Mouse (Mus musculus) lung, embryonic 14.5 days (tissue): Measurements from ENCODE around the gene Iqce. TPM values are rescaled to one million over a fixed set of nuclear protein-coding genes. Genes with fewer than 3 reads are reported as not detected.
A peak's percentile ranks its signal among the peaks of the same experiment; 100 is the strongest.

ENCODE experiments used
- ATAC-seq: fragments of 200-750 bp; cut with Nextera tagmentation; 2 replicates; pipeline ENCODE4 v1.8.0; 2017; ENCODE audit warnings: mild to moderate bottlenecking, moderate TSS enrichment, moderate library complexity; ENCODE audit not compliant: insufficient read depth
- DNase-seq: peaks from one replicate; pipeline ENCODE4 v3.0.0-alpha.2; 2015
- H3K27ac ChIP-seq: fragments of 300-500 bp; sonication (generic); 2 replicates; pipeline ENCODE4 v1.5.1; 2014; ENCODE audit warnings: low read depth, mild to moderate bottlenecking, moderate library complexity
- H3K27me3 ChIP-seq: fragments of 300-500 bp; sonication (generic); 2 replicates; pipeline ENCODE4 v1.6.1; 2014; ENCODE audit warnings: low read length, control low read depth; ENCODE audit not compliant: insufficient read depth
- H3K36me3 ChIP-seq: fragments of 300-500 bp; sonication (generic); 2 replicates; pipeline ENCODE4 v1.6.1; 2014; ENCODE audit warnings: control low read depth; ENCODE audit not compliant: insufficient read depth
- H3K4me1 ChIP-seq: fragments of 300-500 bp; sonication (generic); 2 replicates; pipeline ENCODE4 v1.6.1; 2014; ENCODE audit warnings: antibody characterized with exemption, control low read depth; ENCODE audit not compliant: insufficient read depth
- H3K4me2 ChIP-seq: fragments of 300-500 bp; sonication (generic); 2 replicates; pipeline ENCODE4 v1.6.1; 2014; ENCODE audit warnings: mild to moderate bottlenecking
- H3K4me3 ChIP-seq: fragments of 300-500 bp; sonication (generic); 2 replicates; pipeline ENCODE4 v1.5.1; 2014; ENCODE audit warnings: low read depth, low read length
- H3K9ac ChIP-seq: fragments of 300-500 bp; sonication (generic); 2 replicates; pipeline ENCODE4 v1.6.1; 2014
- H3K9me3 ChIP-seq: fragments of 300-500 bp; sonication (generic); 2 replicates; pipeline ENCODE4 v1.6.1; 2016; ENCODE audit warnings: low read depth, low read length, control low read depth
- CTCF ChIP-seq: IDR thresholded peaks from 2 replicates; pipeline ENCODE4 v1.5.1; 2016; ENCODE audit warnings: antibody characterized with exemption, low read depth
- WGBS: fragments of 180-500 bp; shearing (Covaris S2); extraction: QIAGEN DNeasy Blood & Tissue Kit; methylation state at CpG from one replicate; pipeline ENCODE4 v1.1.7; 2014; 5-methylcytosine and 5-hydroxymethylcytosine counted together
- polyA plus RNA-seq: library from polyadenylated mRNA; unstranded; fragments of >200 nt; fragmentation: Nextera tagmentation; extraction: Ambion mirVana; gene quantifications from 2 replicates; pipeline ENCODE4 v1.2.1, GENCODE M21; 2014

Gene Iqce
- polyA plus RNA-seq, 1 experiment from 2014 or later, result 25.5 TPM

- no peaks in the 10 kb centered on the region for H3K36me3 ChIP-seq
- no peaks in the 10 kb centered on the region for H3K4me1 ChIP-seq
- no peak overlapping the region for H3K9ac ChIP-seq
- TF ChIP-seq CTCF, result no peak
- no peak overlapping the region for H3K27ac ChIP-seq
- DNase-seq, result no peak
- no peak overlapping the region for H3K4me3 ChIP-seq
- WGBS, result 64% methylated on average over 8 of the region's 8 CpGs
- H3K4me2 ChIP-seq, result no peak overlapping the region
- H3K27me3 ChIP-seq, result no peaks in the 10 kb centered on the region
- no peak for ATAC-seq
- H3K9me3 ChIP-seq, result no peaks in the 10 kb centered on the region
Measured at GRCm38 (mm10) chr5:140661427-140661826, 40.8 kb downstream of the Iqce start.

GRCm38 (mm10) chr5:140660398-140660797 lies 41.8 kb downstream of the Iqce start:
- no peak for TF ChIP-seq CTCF
- no peaks in the 10 kb centered on the region for H3K4me1 ChIP-seq
- no peaks in the 10 kb centered on the region for H3K36me3 ChIP-seq
- no peak overlapping the region for H3K9ac ChIP-seq
- no peak overlapping the region for H3K27ac ChIP-seq
- 52% methylated on average over 1 of the region's 1 CpGs for WGBS
- H3K9me3 ChIP-seq, result no peaks in the 10 kb centered on the region
- DNase-seq (no peak), ATAC-seq (no peak)
- H3K4me3 ChIP-seq, result no peak overlapping the region
- no peaks in the 10 kb centered on the region for H3K27me3 ChIP-seq
- no peak overlapping the region for H3K4me2 ChIP-seq

GRCm38 (mm10) chr5:140659607-140660272 lies 42.4 kb downstream of the Iqce start:
- 42% methylated on average over 16 of the region's 16 CpGs for WGBS
- no peak overlapping the region for H3K9ac ChIP-seq
- no peak overlapping the region for H3K27ac ChIP-seq
- no peak overlapping the region for H3K4me3 ChIP-seq
- H3K27me3 ChIP-seq, result no peaks in the 10 kb centered on the region
- H3K4me1 ChIP-seq, result no peaks in the 10 kb centered on the region
- ATAC-seq (no peak), DNase-seq (no peak)
- no peak overlapping the region for H3K4me2 ChIP-seq
- TF ChIP-seq CTCF, result no peak
- no peaks in the 10 kb centered on the region for H3K36me3 ChIP-seq
- H3K9me3 ChIP-seq, result no peaks in the 10 kb centered on the region

- Histone ChIP-seq H3K9me3 (no peaks in the 10 kb centered on the region), H3K4me2 (no peak overlapping the region), H3K27me3 (no peaks in the 10 kb centered on the region), H3K9ac (no peak overlapping the region), H3K27ac (no peak overlapping the region), H3K4me1 (peaks cover 4% of the 10 kb centered on the region; the same call in 1 of the 2 replicates), H3K36me3 (no peaks in the 10 kb centered on the region), H3K4me3 (no peak overlapping the region)
- TF ChIP-seq CTCF, result no peak
- ATAC-seq (no peak), DNase-seq (no peak)
- 79% methylated on average over 15 of the region's 15 CpGs for WGBS
Measured at GRCm38 (mm10) chr5:140654096-140654845, 47.9 kb downstream of the Iqce start.

GRCm38 (mm10) chr5:140652587-140652986 lies 49.6 kb downstream of the Iqce start:
- Histone ChIP-seq H3K4me2 (no peak overlapping the region), H3K9me3 (no peaks in the 10 kb centered on the region), H3K36me3 (no peaks in the 10 kb centered on the region), H3K4me1 (peaks cover 5% of the 10 kb centered on the region; the same call in 1 of the 2 replicates), H3K27me3 (no peaks in the 10 kb centered on the region), H3K9ac (no peak overlapping the region), H3K4me3 (no peak overlapping the region), H3K27ac (peak overlapping the region; percentile 13; the same call in 1 of the 2 replicates)
- TF ChIP-seq CTCF, result no peak
- no peak for ATAC-seq
- 47% methylated on average over 7 of the region's 7 CpGs for WGBS
- DNase-seq, result peak; percentile 80

- H3K9me3 ChIP-seq, result no peaks in the 10 kb centered on the region
- no peaks in the 10 kb centered on the region for H3K27me3 ChIP-seq
- TF ChIP-seq CTCF, result no peak
- H3K4me1 ChIP-seq, result peaks cover 18% of the 10 kb centered on the region
- WGBS, result 80% methylated on average over 11 of the region's 11 CpGs
- H3K36me3 ChIP-seq, result 0 out of 2 replicates have a peak, but pooled peaks cover 5% of the 10 kb centered on the region
- no peak overlapping the region for H3K4me2 ChIP-seq
- no peak for DNase-seq
- H3K9ac ChIP-seq, result no peak overlapping the region
- ATAC-seq, result no peak
- no peak overlapping the region for H3K27ac ChIP-seq
- no peak overlapping the region for H3K4me3 ChIP-seq
Measured at GRCm38 (mm10) chr5:140651231-140651630, 50.9 kb downstream of the Iqce start.

- ATAC-seq, result no peak
- H3K4me1 ChIP-seq, result peaks cover 27% of the 10 kb centered on the region
- no peak for DNase-seq
- H3K9me3 ChIP-seq, result no peaks in the 10 kb centered on the region
- H3K27me3 ChIP-seq, result no peaks in the 10 kb centered on the region
- no peak for TF ChIP-seq CTCF
- 59% methylated on average over 7 of the region's 7 CpGs for WGBS
- H3K4me3 ChIP-seq, result no peak overlapping the region; the same call in 1 of the 2 replicates
- H3K9ac ChIP-seq, result no peak overlapping the region
- H3K36me3 ChIP-seq, result 0 out of 2 replicates have a peak, but pooled peaks cover 16% of the 10 kb centered on the region
- peak overlapping the region; percentile 51; the same call in 1 of the 2 replicates for H3K27ac ChIP-seq
- H3K4me2 ChIP-seq, result peak overlapping the region; percentile 75
Measured at GRCm38 (mm10) chr5:140649881-140650414, 52.2 kb downstream of the Iqce start.
